Comparison of ENCODE assay signal across 8 mouse cellular contexts in genomic region chr7:79147011-79147837, GRCm38 (mm10). TPM values are rescaled to one million over a fixed set of nuclear protein-coding genes. Genes with fewer than 3 reads are reported as not detected.
DNase-seq lines count a peak whose midpoint lies in the region; ATAC-seq lines count a peak whose summit lies in the region.

No protein-coding gene starts in this region.

- H3K4me1 ChIP-seq in heart, embryonic 12.5 days (replicated peaks) = peaks cover 27% of the 10 kb centered on the region

- no peaks in the 10 kb centered on the region for H3K9me3 ChIP-seq in heart, embryonic 12.5 days (replicated peaks)

- peaks cover 33% of the 10 kb centered on the region for H3K36me3 ChIP-seq in heart, embryonic 12.5 days

- DNase-seq in 3134 (ENCODE audit: extremely low read depth, insufficient read length, low spot score) = peak; percentile 53
- DNase-seq in brain, adult 2 months (ENCODE audit: low read depth, low spot score) = peak; percentile 45
- DNase-seq in kidney, postnatal 25 days = peak; percentile 30 to 72
- peak; percentile 26 for DNase-seq in retina, postnatal 1 day
- DNase-seq in cerebellum, postnatal 4 days (ENCODE audit: low spot score in 2 of 2) = no peak
- DNase-seq in urinary bladder, postnatal 14 days (ENCODE audit: low spot score) = no peak

- H3K4me2 ChIP-seq in heart, embryonic 12.5 days = peak overlapping the region; percentile 87

- peak overlapping the region; percentile 58 for H3K4me3 ChIP-seq in heart, embryonic 12.5 days

- 42% methylated on average over 12 of the region's 12 CpGs for WGBS in heart, embryonic 12.5 days

- H3K27ac ChIP-seq in heart, embryonic 12.5 days (ENCODE audit: poor library complexity, severe bottlenecking) = peak overlapping the region; percentile 70

- no peak for ATAC-seq in heart, embryonic 12.5 days (ENCODE audit: insufficient number of reproducible peaks, low FRiP score)
- no peak for ATAC-seq in inflammation-experienced regulatory T-cells, adult 6 months

- peak overlapping the region; percentile 75 for H3K9ac ChIP-seq in heart, embryonic 12.5 days

- no peaks in the 10 kb centered on the region for H3K27me3 ChIP-seq in heart, embryonic 12.5 days (replicated peaks)

RNA-seq across cellular contexts. Expression of gene Mfge8, which starts 1.6 kb away (rescaled TPM):
- polyA plus RNA-seq in heart, embryonic 12.5 days (2016; fragmentation: Nextera tagmentation; extraction: Ambion mirVana) = 263 and 264 TPM in 2 replicates
- polyA plus RNA-seq in inflammation-experienced regulatory T-cells, adult 6 months (2017; shearing (Covaris generic)) = 10 to 100 TPM; 16.7 to 18.5 (median 18.4) TPM

RNA-seq across cellular contexts. Expression of gene Hapln3, which starts 16.4 kb away (rescaled TPM):
- 1.5 and 2.4 TPM in 2 replicates for polyA plus RNA-seq in heart, embryonic 12.5 days (2016; fragmentation: Nextera tagmentation; extraction: Ambion mirVana)
- not detected for polyA plus RNA-seq in inflammation-experienced regulatory T-cells, adult 6 months (2017; shearing (Covaris generic))

Comparison
In these comparisons a context has a peak if more than half of its experiments do, and no peak if none do; other contexts are left out.
1. DNase-seq: peak in 3134 (single experiment), brain, adult 2 months (single experiment), kidney, postnatal 25 days (2 of 2) and retina, postnatal 1 day (single experiment); none in cerebellum, postnatal 4 days (0 of 2) and urinary bladder, postnatal 14 days (single experiment).
2. RNA of gene Mfge8, which starts 1.6 kb away (polyA plus RNA-seq): 263 to 264 TPM in heart, embryonic 12.5 days; 16.7 to 18.5 TPM in inflammation-experienced regulatory T-cells, adult 6 months; every median in the first group is over 10 times any median in the second.